Mouse (Mus musculus) embryonic facial prominence, embryonic 15.5 days (tissue): ENCODE measurements around the gene Chn2. TPM values are rescaled to one million over a fixed set of nuclear protein-coding genes. Genes with fewer than 3 reads are reported as not detected.
"Not testable (repeated sequence)": the region's sequence is repeated elsewhere in the genome, so short reads cannot be mapped to it uniquely, and the experiment has no call there.

ENCODE experiments used
- ATAC-seq: fragments of 200-750 bp; cut with Nextera tagmentation; 2 replicates; pipeline ENCODE4 v1.8.0; 2017; ENCODE audit warnings: low read depth, moderate TSS enrichment; ENCODE audit not compliant: insufficient number of reproducible peaks, low FRiP score, low TSS enrichment
- H3K27ac ChIP-seq: fragments of 300-500 bp; sonication (generic); replicated peaks from 2 replicates; pipeline ENCODE4 v1.5.1; 2015; ENCODE audit warnings: mild to moderate bottlenecking, inconsistent platforms
- H3K27me3 ChIP-seq: fragments of 300-500 bp; sonication (generic); 2 replicates; pipeline ENCODE4 v1.6.1; 2015; ENCODE audit warnings: inconsistent platforms
- H3K36me3 ChIP-seq: fragments of 300-500 bp; sonication (generic); 2 replicates; pipeline ENCODE4 v1.6.1; 2015; ENCODE audit warnings: mild to moderate bottlenecking, inconsistent platforms
- H3K4me1 ChIP-seq: fragments of 300-500 bp; sonication (generic); 2 replicates; pipeline ENCODE4 v1.6.1; 2015; ENCODE audit warnings: inconsistent platforms
- H3K4me2 ChIP-seq: fragments of 300-500 bp; sonication (generic); replicated peaks from 2 replicates; pipeline ENCODE4 v1.6.1; 2015; ENCODE audit warnings: mild to moderate bottlenecking, inconsistent platforms
- H3K4me3 ChIP-seq: fragments of 300-500 bp; sonication (generic); replicated peaks from 2 replicates; pipeline ENCODE4 v1.5.1; 2015; ENCODE audit warnings: mild to moderate bottlenecking, inconsistent platforms
- H3K9ac ChIP-seq: fragments of 300-500 bp; sonication (generic); 2 replicates; pipeline ENCODE4 v1.6.1; 2015; ENCODE audit warnings: inconsistent platforms
- H3K9me3 ChIP-seq: fragments of 300-500 bp; sonication (generic); replicated peaks from 2 replicates; pipeline ENCODE4 v1.6.1; 2016; ENCODE audit warnings: inconsistent platforms
- WGBS: fragments of 180-500 bp; shearing (Covaris S2); methylation state at CpG from one replicate; pipeline ENCODE4 v1.1.7; 2015; 5-methylcytosine and 5-hydroxymethylcytosine counted together
- polyA plus RNA-seq: library from polyadenylated mRNA; unstranded; fragments of >200 nt; fragmentation: Nextera tagmentation; extraction: Ambion mirVana; gene quantifications from 2 replicates; pipeline ENCODE4 v1.2.1, GENCODE M21; 2015

Gene Chn2
- polyA plus RNA-seq, 1 experiment from 2014 or later, result 12.2 TPM

DNA sequence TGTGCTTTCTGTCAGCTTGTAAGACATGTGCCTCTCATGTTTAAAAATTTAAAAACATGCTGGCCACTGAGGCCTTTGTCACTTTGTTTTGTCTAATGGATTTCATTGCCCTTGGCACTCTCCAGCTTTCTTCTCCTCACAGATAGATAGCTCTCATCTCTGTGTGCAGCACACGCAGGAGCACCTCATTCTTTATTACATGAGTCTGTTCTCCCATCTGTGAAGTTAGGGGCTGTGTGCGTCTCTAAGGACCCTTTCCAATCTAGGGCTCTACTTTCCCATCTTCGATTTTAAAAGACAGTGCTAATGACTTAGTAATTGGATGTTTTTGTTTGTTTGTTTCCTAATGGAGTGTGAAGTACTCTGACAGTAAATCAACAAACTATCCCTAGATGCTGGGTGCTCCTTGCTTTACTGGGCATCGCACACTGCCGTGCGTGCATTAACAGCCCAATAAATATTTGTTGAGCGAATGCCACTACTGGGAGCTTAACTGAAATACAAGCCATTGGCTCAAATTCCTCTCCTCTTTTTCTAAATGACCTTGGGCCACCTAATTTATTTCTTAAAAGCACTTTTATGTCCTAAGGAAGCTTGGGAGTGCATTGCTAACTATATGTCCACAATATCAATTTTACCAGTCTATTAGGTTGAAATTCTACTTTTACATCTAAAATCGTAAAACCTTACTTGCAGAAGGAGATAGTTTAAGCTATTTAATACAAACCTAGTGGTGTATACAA lies 136.3 kb downstream of the Chn2 start:
- Histone ChIP-seq H3K27me3 (no peaks in the 10 kb centered on the region), H3K4me3 (no peak overlapping the region), H3K36me3 (no peaks in the 10 kb centered on the region), H3K4me2 (no peak overlapping the region), H3K9me3 (no peaks in the 10 kb centered on the region), H3K9ac (no peak overlapping the region), H3K27ac (no peak overlapping the region), H3K4me1 (no peaks in the 10 kb centered on the region)
- ATAC-seq, result no peak
- WGBS, result 77% methylated on average over 8 of the region's 8 CpGs

DNA sequence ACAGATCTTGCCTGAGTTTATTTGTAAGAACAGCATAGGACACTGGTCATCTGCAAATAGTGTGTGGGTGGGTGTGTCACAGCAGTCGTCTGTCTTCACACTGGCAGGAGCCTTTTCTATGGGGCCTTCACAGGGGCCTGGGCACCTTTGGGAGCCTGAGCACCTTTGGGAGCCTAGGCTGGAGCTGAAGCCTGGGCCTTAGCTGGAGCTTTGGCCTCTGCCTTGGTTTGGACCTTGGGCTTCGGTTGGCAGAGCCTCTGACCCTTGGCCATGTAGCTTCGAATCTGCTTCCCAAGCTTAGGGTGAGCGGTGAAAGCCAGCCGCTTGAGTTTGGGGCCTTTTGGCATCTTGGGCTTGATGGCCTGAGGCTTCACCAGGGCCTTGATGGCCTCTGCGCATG lies 137.7 kb downstream of the Chn2 start:
- not testable (repeated sequence) for H3K9me3 ChIP-seq, H3K27me3 ChIP-seq, H3K4me1 ChIP-seq, H3K9ac ChIP-seq, H3K36me3 ChIP-seq, H3K27ac ChIP-seq, H3K4me3 ChIP-seq, ATAC-seq, H3K4me2 ChIP-seq
- WGBS, result 90% methylated on average over 6 of the region's 6 CpGs

DNA sequence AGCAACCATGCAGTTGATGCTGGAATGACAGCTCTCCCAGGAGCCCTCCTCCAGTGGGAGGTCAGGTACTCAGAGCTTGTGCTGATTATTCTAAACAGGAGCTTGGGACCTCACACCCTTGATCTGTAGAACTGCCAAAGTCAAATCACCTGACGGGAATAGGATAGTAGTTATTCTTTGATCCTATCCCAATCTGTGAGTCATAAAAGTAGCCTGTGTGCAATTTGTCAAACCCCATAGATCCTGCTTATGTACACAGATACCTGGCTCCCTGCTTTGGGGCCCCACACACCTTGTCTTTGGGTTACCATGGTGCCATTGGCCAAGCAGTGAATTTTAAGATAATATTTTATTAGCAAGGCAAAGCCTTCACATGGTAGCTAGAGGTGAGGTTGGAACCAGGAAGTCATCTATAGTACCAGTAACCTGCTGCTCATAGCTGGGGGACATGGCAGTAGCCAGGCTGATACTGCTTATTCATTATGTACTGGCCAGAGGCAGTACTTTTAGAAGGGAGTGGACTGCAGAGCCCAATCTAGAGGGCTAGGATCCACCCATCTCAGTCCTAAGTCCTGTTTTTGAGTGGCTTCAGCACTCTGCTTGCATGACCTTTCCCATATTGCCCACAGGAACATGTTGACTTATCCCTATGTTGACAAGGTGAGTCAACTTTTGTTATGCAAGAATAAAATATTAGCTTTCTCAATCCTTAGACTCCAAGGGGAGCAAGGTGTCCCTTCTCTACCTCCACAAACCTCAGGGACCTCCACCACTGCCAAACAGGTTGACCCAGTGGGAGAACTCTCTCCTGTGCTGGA lies 139.9 kb downstream of the Chn2 start:
- no peak for ATAC-seq

DNA sequence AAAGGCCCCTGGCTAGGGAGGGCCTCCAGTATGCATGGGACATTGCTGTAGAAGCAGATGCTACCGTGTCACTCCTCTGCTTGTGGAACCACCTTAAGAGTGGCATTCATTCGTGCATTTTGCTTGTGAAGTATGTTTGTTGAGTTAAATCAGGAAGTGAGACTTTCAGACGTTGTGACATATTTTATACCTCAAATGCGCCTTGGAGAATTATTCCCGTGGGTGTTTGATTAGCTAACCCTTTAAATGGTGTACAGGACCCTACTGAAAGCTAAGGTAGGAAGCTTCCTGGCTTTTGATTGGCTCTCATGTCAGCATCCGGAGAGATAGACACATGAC lies 140.5 kb downstream of the Chn2 start:
- H3K4me2 ChIP-seq, result no peak overlapping the region
- H3K27me3 ChIP-seq, result no peaks in the 10 kb centered on the region
- no peaks in the 10 kb centered on the region for H3K36me3 ChIP-seq
- no peak overlapping the region for H3K4me3 ChIP-seq
- H3K9ac ChIP-seq, result no peak overlapping the region
- H3K9me3 ChIP-seq, result no peaks in the 10 kb centered on the region
- no peak for ATAC-seq
- 70% methylated on average over 6 of the region's 6 CpGs for WGBS
- no peak overlapping the region for H3K27ac ChIP-seq
- H3K4me1 ChIP-seq, result no peaks in the 10 kb centered on the region

More for the DNA sequence above, 139.9 kb downstream of the Chn2 start:
- Histone ChIP-seq H3K4me1 (no peaks in the 10 kb centered on the region), H3K9me3 (no peaks in the 10 kb centered on the region), H3K9ac (no peak overlapping the region), H3K4me2 (no peak overlapping the region), H3K27ac (no peak overlapping the region), H3K4me3 (no peak overlapping the region), H3K36me3 (no peaks in the 10 kb centered on the region), H3K27me3 (no peaks in the 10 kb centered on the region)
- WGBS, result 68% methylated on average over 1 of the region's 1 CpGs

DNA sequence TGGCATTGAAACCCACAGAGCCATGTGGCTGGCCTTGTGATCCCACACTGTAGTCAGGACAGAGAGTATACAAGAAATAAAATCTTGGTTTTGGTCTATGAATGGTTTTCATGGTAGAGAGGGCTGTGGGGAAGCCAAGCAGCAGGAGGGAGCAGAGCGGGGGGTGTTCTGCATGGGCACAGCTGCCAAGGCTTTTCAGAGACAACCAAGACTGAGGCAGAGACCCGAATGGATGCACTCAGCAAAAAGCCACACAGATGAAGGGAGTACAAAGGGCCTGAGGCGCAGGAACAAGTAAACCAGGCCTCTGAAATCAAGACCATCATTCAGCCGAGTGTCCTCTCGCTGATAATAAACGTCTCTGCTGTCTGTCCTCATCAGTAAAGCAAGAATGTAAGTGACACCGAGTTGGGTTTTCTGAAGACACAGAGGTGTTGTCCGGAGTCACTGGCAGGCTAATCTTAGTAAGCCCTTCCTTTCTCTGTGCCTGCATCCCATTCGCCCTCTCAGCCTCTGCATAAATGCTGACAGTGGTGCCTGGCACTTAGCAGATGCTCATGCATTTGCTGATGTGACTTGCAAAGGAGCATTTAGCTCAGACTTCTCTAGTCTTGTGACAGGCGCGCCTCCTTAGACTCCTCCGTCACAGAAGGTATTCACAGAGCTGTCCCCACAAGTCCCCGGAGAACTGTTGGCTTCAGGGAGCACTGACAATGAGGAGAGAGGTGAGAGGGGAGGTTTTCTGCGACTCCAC lies 144.6 kb downstream of the Chn2 start:
- Histone ChIP-seq H3K4me1 (no peaks in the 10 kb centered on the region), H3K27ac (no peak overlapping the region), H3K9ac (no peak overlapping the region), H3K36me3 (no peaks in the 10 kb centered on the region), H3K9me3 (no peaks in the 10 kb centered on the region), H3K4me3 (no peak overlapping the region), H3K27me3 (no peaks in the 10 kb centered on the region), H3K4me2 (no peak overlapping the region)
- WGBS, result 54% methylated on average over 14 of the region's 14 CpGs
- ATAC-seq, result no peak

DNA sequence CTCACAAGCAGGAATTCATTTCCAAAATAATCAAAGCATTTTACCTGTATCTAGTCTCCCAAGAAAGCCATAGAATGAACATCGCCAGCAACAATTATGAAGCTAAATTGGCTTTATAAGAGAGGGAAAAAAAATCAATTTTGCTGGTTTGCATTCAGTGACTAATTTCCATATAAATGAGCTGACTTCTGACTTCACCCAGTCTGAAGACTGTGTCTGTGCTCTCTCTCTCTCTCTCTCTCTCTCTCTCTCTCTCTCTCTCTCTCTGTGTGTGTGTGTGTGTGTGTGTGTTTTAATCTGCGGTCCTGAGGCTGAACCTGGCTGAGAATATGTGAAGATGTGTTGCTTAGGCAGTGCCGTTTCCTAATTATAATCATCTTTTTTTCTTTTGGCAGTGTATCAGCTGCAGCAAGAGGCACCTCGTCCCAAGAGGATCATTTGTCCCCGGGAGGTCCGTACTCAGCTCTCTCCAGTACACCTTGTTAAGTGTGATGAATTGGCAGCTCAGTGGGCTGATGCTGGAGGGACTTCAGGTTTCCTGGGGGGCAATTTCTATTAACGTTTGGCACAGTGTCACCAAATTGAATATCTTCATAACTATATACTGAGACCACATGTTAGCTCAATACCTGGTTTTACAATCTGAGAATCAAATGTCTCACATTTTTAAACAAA lies 154.4 kb downstream of the Chn2 start:
- WGBS, result 56% methylated on average over 7 of the region's 7 CpGs
- no peaks in the 10 kb centered on the region for H3K36me3 ChIP-seq
- no peaks in the 10 kb centered on the region for H3K9me3 ChIP-seq
- no peak overlapping the region for H3K27ac ChIP-seq
- H3K4me3 ChIP-seq, result no peak overlapping the region
- no peaks in the 10 kb centered on the region for H3K4me1 ChIP-seq
- H3K27me3 ChIP-seq, result no peaks in the 10 kb centered on the region
- no peak overlapping the region for H3K9ac ChIP-seq
- ATAC-seq, result no peak
- no peak overlapping the region for H3K4me2 ChIP-seq

DNA sequence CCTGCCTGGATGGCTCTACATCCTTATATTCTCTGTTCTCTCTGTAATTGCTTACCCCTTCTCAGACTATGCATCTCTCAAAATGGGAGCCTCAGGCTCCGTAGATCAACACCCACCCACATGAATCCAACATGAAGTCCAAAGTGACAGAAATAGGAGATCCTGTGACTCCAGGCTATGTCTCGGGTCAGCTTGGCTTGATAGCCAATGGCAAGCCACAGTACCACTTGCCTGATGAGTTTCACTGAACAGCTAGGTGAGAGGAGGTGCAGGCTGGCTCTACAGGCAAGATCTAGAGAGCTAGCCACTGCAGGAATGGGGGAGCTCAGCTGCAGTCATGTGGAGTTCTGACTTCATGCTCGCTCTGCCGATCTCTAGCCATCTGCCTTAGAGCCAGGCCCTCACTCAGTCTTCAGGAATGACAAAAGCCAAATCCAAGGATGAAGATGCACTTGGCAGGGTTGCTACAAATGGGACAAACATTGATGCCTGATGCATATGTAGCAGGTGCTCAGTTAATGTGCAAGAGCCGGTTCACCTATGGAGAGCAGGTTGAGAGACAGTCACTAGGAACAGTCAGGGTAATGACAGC lies 158.6 kb downstream of the Chn2 start:
- ATAC-seq, result no peak
- no peaks in the 10 kb centered on the region for H3K36me3 ChIP-seq
- H3K27ac ChIP-seq, result no peak overlapping the region
- no peak overlapping the region for H3K4me2 ChIP-seq
- no peaks in the 10 kb centered on the region for H3K9me3 ChIP-seq
- H3K9ac ChIP-seq, result no peak overlapping the region
- no peaks in the 10 kb centered on the region for H3K4me1 ChIP-seq
- no peak overlapping the region for H3K4me3 ChIP-seq
- WGBS, result 85% methylated on average over 5 of the region's 5 CpGs
- H3K27me3 ChIP-seq, result no peaks in the 10 kb centered on the region

DNA sequence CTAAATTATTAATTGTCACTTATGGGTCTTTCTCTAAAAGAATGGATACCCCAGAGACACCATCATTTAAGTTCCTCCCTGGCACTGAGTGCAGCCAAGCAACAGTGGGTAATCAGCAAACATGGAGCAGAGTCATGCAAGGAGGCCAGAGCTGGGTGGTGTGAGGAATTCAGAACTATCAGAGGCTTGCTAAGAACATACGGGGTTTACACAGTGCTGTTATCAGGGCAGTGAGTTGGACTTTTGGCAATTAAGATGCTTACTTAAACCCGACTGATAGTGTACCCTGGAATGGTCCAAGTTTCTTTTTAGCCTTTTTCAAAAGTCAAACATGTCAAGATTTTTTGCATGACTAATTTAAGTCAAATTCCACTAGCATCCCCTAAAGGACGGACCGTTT lies 160.2 kb downstream of the Chn2 start:
- no peak overlapping the region for H3K9ac ChIP-seq
- WGBS, result 61% methylated on average over 4 of the region's 4 CpGs
- no peak overlapping the region for H3K4me3 ChIP-seq

DNA sequence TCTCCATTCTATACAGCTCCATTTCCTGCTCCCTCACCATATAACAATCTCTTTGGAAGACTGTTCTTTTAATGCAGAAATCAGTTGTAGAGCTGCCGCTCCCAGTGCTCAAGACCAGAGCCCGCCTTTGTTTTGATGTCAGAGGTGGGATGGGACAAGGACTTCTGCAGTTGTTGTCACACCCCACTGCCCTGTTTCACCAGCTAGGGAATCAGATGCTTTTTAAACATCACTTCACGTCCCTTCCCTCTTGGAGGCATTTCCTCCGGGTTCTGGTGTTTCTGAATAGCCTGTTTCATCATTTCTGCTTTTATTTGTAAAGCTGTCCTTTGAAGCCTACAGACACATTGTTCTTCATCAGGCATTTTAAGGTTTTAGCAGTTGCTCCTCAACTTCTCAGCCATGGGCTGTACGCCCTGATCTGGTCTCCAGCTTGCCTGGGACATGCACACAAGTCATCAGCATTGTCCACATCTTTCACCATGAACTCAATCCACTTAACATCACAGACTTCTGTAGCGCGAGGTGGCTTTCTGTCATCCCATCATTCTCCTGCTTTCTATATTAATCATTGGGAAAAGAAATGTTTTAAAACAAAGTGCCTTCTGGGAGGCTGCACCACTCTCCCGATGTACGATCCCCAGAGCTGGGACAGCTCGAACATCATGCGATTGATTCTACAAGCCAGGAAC lies 160.8 kb downstream of the Chn2 start:
- Histone ChIP-seq H3K36me3 (no peaks in the 10 kb centered on the region), H3K9me3 (no peaks in the 10 kb centered on the region), H3K27me3 (no peaks in the 10 kb centered on the region), H3K4me3 (no peak overlapping the region), H3K9ac (no peak overlapping the region), H3K4me1 (no peaks in the 10 kb centered on the region), H3K4me2 (no peak overlapping the region), H3K27ac (no peak overlapping the region)
- 85% methylated on average over 11 of the region's 11 CpGs for WGBS
- no peak for ATAC-seq

More for the DNA sequence above, 160.2 kb downstream of the Chn2 start:
- no peak for ATAC-seq
- Histone ChIP-seq H3K4me1 (no peaks in the 10 kb centered on the region), H3K27ac (no peak overlapping the region), H3K9me3 (no peaks in the 10 kb centered on the region), H3K4me2 (no peak overlapping the region), H3K27me3 (no peaks in the 10 kb centered on the region), H3K36me3 (no peaks in the 10 kb centered on the region)

DNA sequence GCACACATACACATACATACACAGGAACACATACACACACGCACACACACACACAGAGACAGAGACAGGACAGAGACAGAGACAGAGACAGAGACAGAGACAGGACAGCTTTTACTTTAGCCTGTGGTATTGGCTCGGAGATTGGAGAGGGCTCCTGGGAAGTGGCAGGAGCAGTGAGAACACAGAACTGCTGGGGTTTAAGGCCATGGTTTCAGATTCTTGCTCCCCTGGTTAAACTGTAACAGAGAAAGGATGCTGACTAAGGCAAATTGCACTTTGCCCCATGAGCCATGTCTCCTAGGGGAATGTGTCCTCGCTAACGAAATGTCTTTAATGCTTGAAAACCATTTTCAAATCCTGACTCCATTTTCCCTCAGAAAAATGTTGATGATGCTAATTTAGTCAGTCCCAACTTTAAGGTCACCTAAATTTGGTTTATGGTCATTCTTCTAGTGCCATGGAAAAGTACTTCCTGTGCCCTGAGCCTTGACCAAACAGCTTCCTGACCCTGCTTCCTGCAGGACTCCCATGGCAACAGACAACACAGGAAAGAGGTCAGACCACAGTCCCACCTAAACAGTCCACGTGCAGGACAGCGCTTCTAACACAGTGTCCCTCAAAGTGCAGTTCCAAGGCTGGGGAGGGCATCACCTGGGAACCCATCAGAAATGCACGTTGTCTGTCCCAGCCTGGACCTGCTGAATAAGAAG lies 163.1 kb downstream of the Chn2 start:
- Histone ChIP-seq H3K9me3 (no peaks in the 10 kb centered on the region), H3K4me1 (no peaks in the 10 kb centered on the region), H3K9ac (no peak overlapping the region), H3K4me3 (no peak overlapping the region), H3K27ac (no peak overlapping the region), H3K27me3 (no peaks in the 10 kb centered on the region), H3K36me3 (no peaks in the 10 kb centered on the region), H3K4me2 (no peak overlapping the region)
- ATAC-seq, result no peak
- WGBS, result 74% methylated on average over 7 of the region's 7 CpGs
